Mouse (Mus musculus): ENCODE measurements around the gene Tmem50b.

DNA sequence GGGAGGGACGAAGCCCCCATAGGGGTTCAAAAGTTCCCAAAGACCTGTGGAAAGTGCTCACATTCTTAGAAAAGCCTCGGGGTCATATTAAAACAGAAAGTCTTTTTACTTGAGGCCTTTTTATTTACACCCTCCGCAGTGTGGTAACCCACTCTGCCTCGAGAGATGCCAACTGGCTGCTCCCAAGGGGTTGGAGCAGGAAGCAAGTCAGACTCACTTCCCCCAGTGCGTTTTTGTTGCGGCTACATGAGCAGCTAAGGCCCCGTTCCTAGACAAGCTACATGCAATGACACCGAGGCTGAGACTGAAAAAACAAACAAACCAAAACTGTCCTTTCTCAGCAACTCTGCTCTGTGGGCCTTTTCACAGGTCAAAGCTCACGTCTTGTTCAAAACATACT, 59.1 kb downstream of the Tmem50b start:
- TF ChIP-seq ZC3H11A (IDR thresholded peaks at IDR 0.05; ENCODE audit: borderline replicate concordance, low read depth, low read length) (no peak), ZNF384 (IDR thresholded peaks at IDR 0.05; ENCODE audit: low read depth, low read length) (no peak)
